Mouse (Mus musculus) retina, postnatal 7 days (tissue): ENCODE data around the gene Hoxb3.
A peak's percentile ranks its signal among the peaks of the same experiment; 100 is the strongest.

Experiments used
- DNase-seq: peaks from one replicate; pipeline ENCODE4 v3.0.0-alpha.2; 2012; ENCODE audit warnings: low read depth, low spot score

The Hoxb3 gene

DNA sequence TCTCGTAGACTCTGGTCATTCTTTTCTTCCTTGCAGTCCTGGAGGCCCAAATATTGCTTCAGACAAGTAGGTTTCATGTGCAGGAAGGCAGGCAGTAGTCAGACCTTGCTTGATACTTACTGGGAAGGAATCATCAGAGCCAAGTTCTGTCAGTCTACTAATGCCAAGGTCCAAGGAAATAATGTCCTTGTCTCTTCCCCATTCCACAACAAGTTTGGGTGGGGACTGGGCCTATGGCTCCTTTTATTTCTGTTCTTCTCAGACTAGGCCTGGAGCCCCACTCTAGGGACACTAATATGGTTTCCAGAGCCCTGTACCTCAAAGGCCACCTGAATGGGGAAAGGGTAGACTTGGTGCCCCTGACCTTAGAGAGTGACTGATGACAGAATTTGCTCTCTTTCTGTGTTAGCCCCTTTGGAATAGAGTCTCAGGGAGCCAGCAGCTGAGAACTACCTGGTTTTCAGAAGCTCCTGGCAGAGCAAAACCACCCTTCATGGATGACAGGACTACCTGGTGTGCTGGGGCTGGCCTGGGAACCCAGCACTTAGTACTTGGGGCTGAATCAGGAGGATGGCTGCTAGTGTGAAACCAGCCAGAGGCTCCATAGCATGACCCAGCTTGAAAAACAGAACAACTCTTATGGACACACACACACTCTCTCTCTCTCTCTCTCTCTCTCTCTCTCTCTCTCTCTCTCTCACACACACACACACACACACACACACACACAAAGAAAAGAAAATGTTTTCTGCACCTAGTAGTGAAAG is 34.5 kb upstream of the Hoxb3 start:
- DNase-seq = no peak

- DNase-seq = no peak
Measured at GRCm38 (mm10) chr11:96289293-96289692, 33.8 kb upstream of the Hoxb3 start.

GRCm38 (mm10) chr11:96289837-96290236 is 33.3 kb upstream of the Hoxb3 start:
- DNase-seq = no peak

DNA sequence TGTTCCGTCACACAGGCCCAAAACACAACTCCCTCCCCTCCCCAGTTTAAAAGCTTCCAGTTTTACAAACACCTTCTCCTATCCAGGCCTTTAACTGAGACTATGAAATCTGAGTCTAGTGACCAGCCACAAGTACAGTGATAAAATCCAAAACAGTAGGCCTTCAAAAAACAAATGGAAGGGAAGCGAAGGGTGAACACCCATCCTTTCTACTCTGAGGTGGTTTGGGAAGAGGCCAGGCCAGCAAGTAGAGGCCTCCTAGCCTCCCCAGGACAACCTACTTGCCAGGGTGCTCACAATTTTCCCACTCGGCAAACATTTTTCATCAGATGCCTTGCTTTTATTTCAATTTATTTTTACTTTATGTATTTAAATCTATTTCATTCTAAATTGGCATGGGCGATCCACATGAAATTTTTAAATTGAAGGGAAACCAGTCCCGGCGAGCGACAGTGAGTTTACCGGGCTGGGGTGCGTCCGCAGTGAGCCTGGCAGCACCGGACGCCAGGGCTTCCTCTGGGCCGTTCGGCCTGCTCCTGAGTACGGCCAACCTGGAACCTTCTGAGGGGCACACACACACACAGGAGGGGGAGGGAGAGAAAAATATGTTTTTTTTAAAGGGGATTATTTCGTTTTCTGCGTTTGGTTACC is 32.3 kb upstream of the Hoxb3 start:
- no peak for DNase-seq

- no peak for DNase-seq
Measured at GRCm38 (mm10) chr11:96291681-96292564, 31.2 kb upstream of the Hoxb3 start, which contains the start of gene Hoxb6. Hoxb6 (plus strand) TSS chr11:96292476.

- no peak for DNase-seq
Measured at GRCm38 (mm10) chr11:96292565-96293301, 30.4 kb upstream of the Hoxb3 start.

DNA sequence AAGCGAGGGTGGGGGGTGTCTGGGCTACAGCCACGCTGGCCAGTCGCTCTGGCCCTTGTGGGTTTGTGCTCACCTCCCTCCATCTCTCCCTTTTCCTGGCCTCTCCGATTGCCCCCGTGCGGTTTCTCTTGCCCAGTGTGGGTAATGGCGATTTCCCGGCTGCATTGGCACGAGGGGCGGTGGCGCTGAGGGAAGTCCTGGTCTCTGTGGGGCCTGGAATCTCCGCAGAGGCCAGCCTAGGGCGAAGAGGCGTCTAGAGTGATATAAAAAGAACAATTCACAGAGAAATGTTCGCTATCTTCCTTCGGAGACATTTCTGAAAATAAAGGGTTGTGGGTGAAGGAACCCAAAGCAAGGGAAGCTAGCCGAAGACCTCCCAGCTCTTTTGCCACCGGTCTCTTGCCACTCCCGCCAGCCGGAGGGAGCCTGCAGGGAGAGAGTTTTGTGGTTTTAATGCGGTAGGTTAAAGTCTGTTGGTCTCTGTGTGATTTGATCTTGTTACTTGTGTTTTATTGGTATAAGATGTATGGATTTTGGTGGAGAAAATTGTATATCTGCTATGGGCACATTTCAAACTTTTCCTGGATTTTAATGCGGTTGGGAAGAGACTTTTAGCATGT is 29.7 kb upstream of the Hoxb3 start:
- no peak for DNase-seq

DNA sequence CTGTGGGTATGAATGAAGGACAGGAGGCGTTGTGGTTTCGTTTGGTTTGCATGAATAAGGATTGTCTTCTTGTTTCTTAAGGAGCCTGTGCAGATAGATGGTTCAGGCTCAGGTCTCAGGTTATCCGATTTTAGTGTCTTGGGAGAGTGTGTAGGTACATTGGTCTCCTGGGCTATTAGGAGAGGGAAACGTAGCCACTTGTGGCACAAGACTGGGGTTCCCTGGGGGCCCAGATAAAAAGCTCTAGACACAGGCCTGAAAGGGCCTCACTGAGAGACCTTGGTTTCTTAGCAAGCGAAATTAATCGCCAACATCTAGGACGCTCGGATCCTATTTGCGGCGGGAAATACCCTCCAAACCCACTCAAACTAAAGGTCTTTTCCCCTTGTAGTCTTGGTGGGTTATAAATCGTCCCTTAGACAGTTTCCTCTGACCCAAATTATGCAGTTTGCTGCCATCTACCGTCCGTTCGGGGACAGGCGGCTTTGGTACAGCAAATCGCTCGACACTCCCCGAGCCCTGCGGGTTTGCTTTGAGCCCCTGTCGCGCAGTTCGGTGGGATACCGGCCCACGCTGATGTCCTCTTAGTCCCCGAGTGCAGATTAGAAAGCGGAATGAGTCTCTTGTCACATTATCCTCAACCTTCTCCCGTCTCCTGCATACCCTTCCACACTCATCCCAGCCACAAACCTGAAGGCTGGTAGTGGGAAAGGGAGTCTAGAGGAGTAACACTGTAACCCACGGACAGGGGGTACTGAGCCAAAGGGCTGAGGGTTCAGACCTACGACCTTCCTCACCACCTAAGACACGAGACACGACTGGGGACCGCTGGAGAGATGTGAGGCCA is 28.7 kb upstream of the Hoxb3 start:
- peak; percentile 68 for DNase-seq

DNA sequence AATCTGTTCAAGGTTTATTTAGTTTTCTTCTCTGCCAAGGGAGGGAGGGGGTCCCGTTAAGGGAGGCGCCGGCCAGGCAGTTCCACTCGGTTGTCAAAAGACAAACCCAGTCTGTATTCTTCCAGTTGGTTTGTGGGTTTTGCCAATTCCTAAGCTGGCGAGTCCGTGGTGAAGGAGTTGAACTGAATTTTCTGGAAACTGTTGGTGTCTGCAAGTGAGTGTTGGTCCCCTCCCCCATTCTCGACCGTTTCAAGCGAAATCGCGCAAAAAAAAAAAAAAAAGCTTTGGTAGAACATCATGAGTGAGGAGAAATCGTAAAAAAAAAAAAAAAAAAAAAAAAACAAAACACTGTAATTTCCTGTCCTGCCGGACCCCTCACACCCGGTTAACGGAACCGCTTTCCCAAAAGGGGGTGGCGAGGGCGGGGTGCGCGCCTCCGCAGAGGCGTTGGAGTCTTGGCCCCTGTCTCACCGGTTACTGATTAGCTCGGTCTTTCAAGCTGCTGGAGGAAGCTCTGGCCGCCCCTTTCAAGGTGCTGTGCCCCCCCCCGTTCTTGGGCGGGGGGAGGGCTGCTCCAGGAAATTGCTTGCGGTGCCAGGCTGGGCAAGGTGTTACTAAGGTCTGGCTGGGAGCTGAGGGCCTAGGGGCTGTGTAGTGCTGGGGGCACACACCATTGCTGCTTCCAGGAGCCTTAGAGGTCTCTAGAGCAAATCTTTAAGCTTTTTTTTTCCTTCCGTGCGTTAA is 27.9 kb upstream of the Hoxb3 start:
- DNase-seq = no peak

- no peak for DNase-seq
Measured at GRCm38 (mm10) chr11:96296997-96297396, 26.1 kb upstream of the Hoxb3 start.

- DNase-seq = no peak
Measured at GRCm38 (mm10) chr11:96297428-96297827, 25.7 kb upstream of the Hoxb3 start.

GRCm38 (mm10) chr11:96297968-96298635 is 25.0 kb upstream of the Hoxb3 start:
- no peak for DNase-seq

- DNase-seq = no peak
Measured at GRCm38 (mm10) chr11:96298895-96299667, 24.0 kb upstream of the Hoxb3 start.

DNA sequence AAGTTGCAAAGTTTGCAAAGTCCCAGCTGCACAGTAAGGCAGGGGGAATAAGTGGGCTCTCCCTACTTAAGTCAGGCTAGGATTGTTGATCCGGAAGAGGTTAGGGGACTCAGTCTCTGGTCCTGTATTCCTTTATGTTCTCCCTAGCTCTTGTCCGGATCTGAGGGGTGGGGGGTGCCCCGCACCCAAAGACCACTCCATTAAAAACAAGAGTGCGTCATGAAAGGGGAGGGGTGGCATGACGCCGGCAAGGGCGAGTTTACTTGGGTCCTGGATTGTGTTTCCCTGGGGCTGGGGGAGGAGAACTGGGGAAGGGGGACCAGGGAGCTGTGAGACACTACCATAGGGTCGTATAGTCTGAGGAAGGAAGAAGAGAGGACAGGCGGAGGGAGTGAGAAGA is 23.3 kb upstream of the Hoxb3 start:
- DNase-seq = no peak

- no peak for DNase-seq
Measured at GRCm38 (mm10) chr11:96300354-96301063, 22.6 kb upstream of the Hoxb3 start.

DNA sequence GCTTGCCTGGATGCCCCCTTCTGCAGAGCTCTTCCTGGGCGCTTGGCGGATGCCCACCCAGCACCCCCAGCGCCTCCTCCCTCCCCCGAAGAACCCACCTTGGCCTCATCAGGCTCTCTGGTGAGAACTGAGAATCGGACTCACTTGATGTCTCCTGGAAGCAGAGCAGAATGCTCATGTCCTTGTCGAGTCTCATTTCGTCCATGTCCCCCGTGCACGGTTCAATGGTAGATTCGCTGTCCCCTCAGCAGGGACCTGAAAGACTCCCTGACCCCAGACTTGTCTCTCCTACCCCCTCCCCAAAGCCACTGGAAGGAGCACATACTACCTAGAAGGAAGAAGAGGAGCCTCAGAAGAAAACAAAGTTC is 22.1 kb upstream of the Hoxb3 start:
- no peak for DNase-seq

DNA sequence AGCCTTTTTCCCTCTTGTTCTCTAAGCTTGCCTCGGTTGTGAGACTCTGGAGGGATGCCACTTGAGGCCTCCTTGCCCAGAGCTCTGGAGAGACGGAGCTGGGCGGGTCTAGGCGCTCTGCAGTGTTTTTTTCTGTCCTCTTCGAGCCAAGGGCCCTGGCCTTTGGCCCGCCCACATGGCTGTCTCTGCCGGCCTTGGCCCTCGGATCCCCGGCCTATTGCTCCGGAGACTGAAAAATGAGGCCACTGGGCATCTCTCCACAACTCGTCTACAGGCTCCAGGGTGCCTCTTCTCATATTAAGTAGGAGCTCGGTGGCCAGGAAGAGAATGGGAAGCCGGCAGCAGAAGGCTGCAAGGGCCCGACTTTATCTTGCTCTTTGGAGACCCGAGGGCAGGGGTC is 21.3 kb upstream of the Hoxb3 start:
- DNase-seq = no peak
